Mouse (Mus musculus): ENCODE results near the gene Mat2b. TPM values are rescaled to one million over a fixed set of nuclear protein-coding genes. Genes with fewer than 3 reads are reported as not detected.
A peak's percentile ranks its signal among the peaks of the same experiment; 100 is the strongest.
"Not testable (repeated sequence)": the region's sequence is repeated elsewhere in the genome, so short reads cannot be mapped to it uniquely, and the experiment has no call there.

Mat2b gene
- 100 to 1,000 TPM in 1 of 4 experiments, 10 to 100 TPM in 3; 86.3 to 102 (median 93.8) TPM for total RNA-seq (2022)

- no peak for DNase-seq
Observed at GRCm38 (mm10) chr11:40695103-40695502, at the start of gene Mat2b. Mat2b (minus strand) TSS chr11:40695203.

- DNase-seq, result no peak
Observed at GRCm38 (mm10) chr11:40744348-40744747, 49.3 kb upstream of the Mat2b start.

- DNase-seq, result no peak
Observed at GRCm38 (mm10) chr11:40741605-40742262, 46.7 kb upstream of the Mat2b start.

- no peak for DNase-seq
Observed at GRCm38 (mm10) chr11:40737369-40737768, 42.4 kb upstream of the Mat2b start.

- no peak for DNase-seq
Observed at GRCm38 (mm10) chr11:40734251-40734752, 39.3 kb upstream of the Mat2b start.

GRCm38 (mm10) chr11:40733339-40734174 lies 38.6 kb upstream of the Mat2b start, which contains the start of the genes Hmmr and Nudcd2:
Hmmr (minus strand) TSS chr11:40733422.
Nudcd2 (plus strand) TSS chr11:40733667.
- DNase-seq, result peak; percentile 92

- DNase-seq, result no peak
Observed at GRCm38 (mm10) chr11:40732997-40733338, 38.0 kb upstream of the Mat2b start.

GRCm38 (mm10) chr11:40718324-40718723 lies 23.3 kb upstream of the Mat2b start:
- no peak for DNase-seq

- no peak for DNase-seq
Observed at GRCm38 (mm10) chr11:40715524-40715923, 20.5 kb upstream of the Mat2b start.

GRCm38 (mm10) chr11:40713858-40714257 lies 18.9 kb upstream of the Mat2b start:
- DNase-seq, result no peak

- not testable (repeated sequence) for DNase-seq
Observed at GRCm38 (mm10) chr11:40709899-40710298, 14.9 kb upstream of the Mat2b start.

GRCm38 (mm10) chr11:40694311-40695087 lies 504 bp downstream of the Mat2b start:
- peak; percentile 64 for DNase-seq

- DNase-seq, result peak; percentile 45
Observed at GRCm38 (mm10) chr11:40693366-40693951, 1.5 kb downstream of the Mat2b start.

GRCm38 (mm10) chr11:40692511-40693365 lies 2.3 kb downstream of the Mat2b start:
- DNase-seq, result peak; percentile 92

- no peak for DNase-seq
Observed at GRCm38 (mm10) chr11:40692101-40692509, 2.9 kb downstream of the Mat2b start.

- DNase-seq, result no peak
Observed at GRCm38 (mm10) chr11:40690444-40691127, 4.4 kb downstream of the Mat2b start.

GRCm38 (mm10) chr11:40683295-40683694 lies 11.7 kb downstream of the Mat2b start:
- DNase-seq, result no peak

- DNase-seq, result no peak
Observed at GRCm38 (mm10) chr11:40682456-40682855, 12.5 kb downstream of the Mat2b start.

GRCm38 (mm10) chr11:40677169-40677568 lies 17.8 kb downstream of the Mat2b start:
- no peak for DNase-seq

- no peak for DNase-seq
Observed at GRCm38 (mm10) chr11:40675014-40675730, 19.8 kb downstream of the Mat2b start.

Data from adrenal gland, adult 8-10 months (tissue).